Mouse (Mus musculus): ENCODE data around the gene Crk.

- TF ChIP-seq CTCF (IDR thresholded peaks at IDR 0.05; ENCODE audit: extremely low read depth, insufficient read depth, insufficient read length, insufficient replicate concordance) (no peak), POLR2A (IDR thresholded peaks at IDR 0.05; ENCODE audit: low read depth, low read length) (no peak)
These were observed 10.9 kb downstream of the Crk start for GRCm38 (mm10) chr11:75689977-75690376.

Measured in spleen, adult 2 months (tissue).